Mouse (Mus musculus): Measurements from ENCODE around the gene Rgs13.

DNA sequence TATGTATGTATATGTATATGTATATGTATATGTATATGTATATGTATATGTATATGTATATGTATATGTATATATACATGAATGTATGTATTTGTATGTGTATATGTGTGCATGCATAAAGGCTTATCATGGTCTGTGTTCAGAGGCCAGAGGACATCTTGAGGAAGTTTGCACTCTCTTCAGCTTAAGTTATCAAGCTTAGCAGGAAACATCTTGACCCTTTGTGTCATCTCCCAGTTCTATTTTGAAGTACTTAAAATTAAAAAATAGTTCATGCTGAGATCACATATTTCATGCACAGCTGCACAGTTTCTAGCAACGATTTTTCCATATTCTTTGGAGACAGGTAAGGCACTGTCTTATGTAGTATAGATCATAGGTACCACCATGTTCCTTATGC, 22.4 kb upstream of the Rgs13 start:
- TF ChIP-seq CTCF (IDR thresholded peaks at IDR 0.05; ENCODE audit: low read depth, low read length) (no peak), POLR2A (IDR thresholded peaks at IDR 0.05; ENCODE audit: borderline replicate concordance, low read depth, low read length) (no peak)

Data from bone marrow macrophage, adult 2 months (primary cell).